Mouse (Mus musculus): ENCODE measurements around the gene Zbed5. TPM values are rescaled to one million over a fixed set of nuclear protein-coding genes. Genes with fewer than 3 reads are reported as not detected.
A peak's percentile ranks its signal among the peaks of the same experiment; 100 is the strongest.
"Not testable (repeated sequence)": the region's sequence is repeated elsewhere in the genome, so short reads cannot be mapped to it uniquely, and the experiment has no call there.

Gene Zbed5
- polyA plus RNA-seq, 1 experiment from 2014 or later = 3.7 TPM

DNA sequence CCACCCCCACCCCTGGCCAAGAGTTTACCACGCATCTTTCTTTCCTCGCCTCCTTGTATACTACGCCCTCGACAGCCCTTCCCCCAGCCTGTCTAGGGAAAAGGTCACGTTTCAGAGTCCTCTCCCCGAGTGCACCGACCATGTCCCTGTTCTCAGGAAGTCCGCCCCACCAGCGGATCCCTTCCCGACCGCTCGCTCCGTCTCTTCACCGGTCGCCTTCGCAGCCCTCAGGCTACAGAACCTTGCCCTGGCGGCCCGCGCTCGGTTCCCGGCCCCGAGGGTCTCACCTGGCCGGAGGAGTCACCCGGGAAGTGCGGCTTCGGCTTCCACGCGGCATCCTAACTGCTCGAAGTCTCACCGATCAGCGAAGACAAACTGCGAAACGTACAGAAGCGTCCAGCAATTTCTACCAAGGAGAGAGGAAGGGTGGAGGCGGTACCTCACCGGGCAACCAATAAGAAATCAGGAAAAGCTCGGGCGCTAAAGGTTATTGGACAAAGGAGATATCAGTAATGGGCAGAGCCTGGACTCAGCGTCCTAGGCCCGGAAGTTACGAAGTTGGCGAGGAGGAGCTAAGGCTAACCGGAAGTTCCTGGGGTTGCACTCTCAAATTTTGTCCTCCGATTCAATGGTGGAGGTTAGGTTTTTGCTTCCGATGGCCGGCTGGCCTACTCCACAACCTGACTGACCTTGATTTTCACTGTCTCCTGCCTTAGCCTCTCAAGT lies 8.4 kb upstream of the Zbed5 start, which contains the start of gene Chchd2:
Gene Chchd2 (minus strand): TSS at position 560 of the 726 bp plus-strand sequence.
- H3K4me1 ChIP-seq (ENCODE audit: control insufficient read depth, insufficient read depth, low read length) = peaks cover 9% of the 10 kb centered on the region; the same call in 1 of the 2 replicates
- H3K9me3 ChIP-seq (replicated peaks; ENCODE audit: control insufficient read depth, low read length) = no peaks in the 10 kb centered on the region
- under 1% methylated on average over 46 of the region's 46 CpGs for WGBS
- H3K9ac ChIP-seq (ENCODE audit: low read length) = peak within 1 kb of the TSS; percentile 87
- no peaks in the 10 kb centered on the region for H3K27me3 ChIP-seq (ENCODE audit: control insufficient read depth, insufficient read depth, low read length)
- H3K27ac ChIP-seq (ENCODE audit: low read length) = peak within 1 kb of the TSS; percentile 97
- peak; percentile 100 for ATAC-seq (ENCODE audit: insufficient read depth, low FRiP score)
- peak within 1 kb of the TSS; percentile 85 for H3K4me3 ChIP-seq (replicated peaks; ENCODE audit: low read length)
- peak within 1 kb of the TSS; percentile 92 for H3K4me2 ChIP-seq (ENCODE audit: low read depth, low read length)
- H3K36me3 ChIP-seq (ENCODE audit: control insufficient read depth, insufficient read depth, low read length) = peaks cover 9% of the 10 kb centered on the region; the same call in 1 of the 2 replicates

DNA sequence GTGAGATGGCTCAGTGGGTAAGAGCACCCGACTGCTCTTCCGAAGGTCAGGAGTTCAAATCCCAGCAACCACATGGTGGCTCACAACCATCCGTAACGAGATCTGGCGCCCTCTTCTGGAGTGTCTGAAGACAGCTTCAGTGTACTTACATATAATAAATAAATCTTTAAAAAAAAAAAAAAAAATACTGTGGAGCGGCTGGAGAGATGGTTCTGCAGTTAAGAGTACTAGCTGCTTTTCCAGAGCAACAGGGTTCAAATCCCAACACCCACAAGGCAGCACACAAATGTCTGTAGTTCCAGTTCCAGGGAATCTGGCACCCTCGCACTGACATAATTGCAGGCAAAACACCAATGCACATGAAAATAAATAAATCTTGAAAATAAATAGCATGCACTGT lies 5.1 kb upstream of the Zbed5 start:
- H3K9ac ChIP-seq (ENCODE audit: low read length); H3K4me2 ChIP-seq (ENCODE audit: low read depth, low read length); H3K9me3 ChIP-seq (replicated peaks; ENCODE audit: control insufficient read depth, low read length); ATAC-seq (ENCODE audit: insufficient read depth, low FRiP score); H3K36me3 ChIP-seq (ENCODE audit: control insufficient read depth, insufficient read depth, low read length); H3K27ac ChIP-seq (ENCODE audit: low read length); H3K27me3 ChIP-seq (ENCODE audit: control insufficient read depth, insufficient read depth, low read length); H3K4me3 ChIP-seq (replicated peaks; ENCODE audit: low read length): not testable (repeated sequence)
- H3K4me1 ChIP-seq (ENCODE audit: control insufficient read depth, insufficient read depth, low read length) = peaks cover 12% of the 10 kb centered on the region; the same call in 1 of the 2 replicates
- WGBS = 75% methylated on average over 4 of the region's 7 CpGs

GRCm38 (mm10) chr5:129898449-129898848 lies 2.9 kb downstream of the Zbed5 start, which contains the start of gene Phkg1:
Gene Phkg1, minus strand, starts transcription at chr5:129898549.
- Histone ChIP-seq H3K4me1 (ENCODE audit: control insufficient read depth, insufficient read depth, low read length) (0 out of 2 replicates have a peak, but pooled peaks cover 6% of the 10 kb centered on the region), H3K9me3 (replicated peaks; ENCODE audit: control insufficient read depth, low read length) (no peaks in the 10 kb centered on the region), H3K27ac (ENCODE audit: low read length) (no peak within 1 kb of the TSS), H3K36me3 (ENCODE audit: control insufficient read depth, insufficient read depth, low read length) (no peaks in the 10 kb centered on the region), H3K4me2 (ENCODE audit: low read depth, low read length) (no peak within 1 kb of the TSS), H3K4me3 (replicated peaks; ENCODE audit: low read length) (no peak within 1 kb of the TSS), H3K27me3 (ENCODE audit: control insufficient read depth, insufficient read depth, low read length) (no peaks in the 10 kb centered on the region), H3K9ac (ENCODE audit: low read length) (no peak within 1 kb of the TSS)
- WGBS = 95% methylated on average over 1 of the region's 1 CpGs
- ATAC-seq (ENCODE audit: insufficient read depth, low FRiP score) = no peak

DNA sequence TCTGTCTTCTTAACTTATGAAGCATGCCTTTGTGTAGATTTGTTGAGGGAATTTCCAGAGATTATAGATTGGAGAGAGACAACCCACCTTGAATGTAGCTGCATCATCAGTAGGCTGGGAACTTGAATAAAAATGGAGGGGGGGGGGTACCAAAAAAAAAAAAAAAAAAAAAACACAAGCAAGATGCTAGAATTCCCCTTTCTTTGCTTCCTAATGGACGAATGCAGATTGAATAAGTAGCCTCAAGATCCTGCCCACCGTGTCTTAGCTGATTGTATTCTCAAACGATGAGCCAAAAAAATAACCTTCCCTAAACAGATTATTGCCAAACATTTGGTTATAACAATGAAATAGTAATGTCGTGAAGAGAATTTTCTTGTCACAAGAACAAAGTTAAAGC lies 12.3 kb downstream of the Zbed5 start:
- Histone ChIP-seq H3K36me3 (ENCODE audit: control insufficient read depth, insufficient read depth, low read length) (no peaks in the 10 kb centered on the region), H3K9ac (ENCODE audit: low read length) (peak overlapping the region; percentile 87), H3K27ac (ENCODE audit: low read length) (no peak overlapping the region), H3K4me2 (ENCODE audit: low read depth, low read length) (peak overlapping the region; percentile 84), H3K4me3 (replicated peaks; ENCODE audit: low read length) (peak overlapping the region; percentile 75), H3K27me3 (ENCODE audit: control insufficient read depth, insufficient read depth, low read length) (no peaks in the 10 kb centered on the region), H3K4me1 (ENCODE audit: control insufficient read depth, insufficient read depth, low read length) (no peaks in the 10 kb centered on the region), H3K9me3 (replicated peaks; ENCODE audit: control insufficient read depth, low read length) (no peaks in the 10 kb centered on the region)
- ATAC-seq (ENCODE audit: insufficient read depth, low FRiP score) = no peak
- 26% methylated on average over 4 of the region's 4 CpGs for WGBS

DNA sequence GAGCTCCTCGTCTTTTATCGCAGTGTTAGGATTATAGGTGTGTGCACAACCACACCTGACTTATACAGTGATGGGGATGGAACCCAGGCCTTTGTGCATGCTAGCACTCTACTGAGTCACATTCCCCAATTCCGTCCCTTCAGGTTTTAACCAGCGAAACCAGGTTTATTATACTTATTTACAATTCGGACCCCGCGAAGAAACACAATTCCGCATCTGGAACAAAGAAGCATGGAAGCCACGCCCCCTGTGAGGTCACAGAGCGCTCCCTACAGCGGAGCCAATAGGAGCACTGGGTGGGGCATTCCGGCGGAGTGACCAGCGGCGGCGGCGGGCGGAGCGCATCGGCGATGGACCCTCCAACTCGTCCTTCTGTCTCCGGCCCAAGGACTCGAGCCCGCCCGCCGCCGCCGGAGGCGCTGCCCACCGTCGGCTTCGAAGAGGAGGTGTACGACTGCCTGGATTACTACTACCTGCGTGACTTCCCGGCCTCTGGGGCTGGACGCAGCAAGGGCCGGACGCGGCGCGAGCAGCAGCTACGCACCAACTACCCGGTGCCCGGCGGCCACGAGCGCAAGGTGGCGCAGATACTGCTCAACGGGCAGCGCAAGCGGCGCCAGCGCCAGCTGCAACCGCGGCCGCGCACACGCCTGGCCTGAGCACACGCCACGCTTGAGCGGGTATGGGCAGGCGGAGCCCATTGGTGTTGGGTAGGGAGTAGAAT lies 12.9 kb downstream of the Zbed5 start, which contains the start of gene Nupr1l:
Gene Nupr1l (plus strand): TSS at position 299 of the 724 bp plus-strand sequence.
- H3K27ac ChIP-seq (ENCODE audit: low read length) = peak within 1 kb of the TSS; percentile 87
- peak within 1 kb of the TSS; percentile 84 for H3K4me2 ChIP-seq (ENCODE audit: low read depth, low read length)
- H3K4me3 ChIP-seq (replicated peaks; ENCODE audit: low read length) = peak within 1 kb of the TSS; percentile 75
- H3K36me3 ChIP-seq (ENCODE audit: control insufficient read depth, insufficient read depth, low read length) = no peaks in the 10 kb centered on the region
- ATAC-seq (ENCODE audit: insufficient read depth, low FRiP score) = peak; percentile 98
- under 1% methylated on average over 63 of the region's 63 CpGs for WGBS
- no peaks in the 10 kb centered on the region for H3K27me3 ChIP-seq (ENCODE audit: control insufficient read depth, insufficient read depth, low read length)
- peak within 1 kb of the TSS; percentile 87 for H3K9ac ChIP-seq (ENCODE audit: low read length)
- no peaks in the 10 kb centered on the region for H3K9me3 ChIP-seq (replicated peaks; ENCODE audit: control insufficient read depth, low read length)
- H3K4me1 ChIP-seq (ENCODE audit: control insufficient read depth, insufficient read depth, low read length) = no peaks in the 10 kb centered on the region

- Histone ChIP-seq H3K9ac (ENCODE audit: low read length) (peak overlapping the region; percentile 87), H3K27ac (ENCODE audit: low read length) (no peak overlapping the region), H3K36me3 (ENCODE audit: control insufficient read depth, insufficient read depth, low read length) (no peaks in the 10 kb centered on the region), H3K4me1 (ENCODE audit: control insufficient read depth, insufficient read depth, low read length) (no peaks in the 10 kb centered on the region), H3K4me2 (ENCODE audit: low read depth, low read length) (peak overlapping the region; percentile 84), H3K9me3 (replicated peaks; ENCODE audit: control insufficient read depth, low read length) (no peaks in the 10 kb centered on the region), H3K4me3 (replicated peaks; ENCODE audit: low read length) (peak overlapping the region; percentile 75), H3K27me3 (ENCODE audit: control insufficient read depth, insufficient read depth, low read length) (no peaks in the 10 kb centered on the region)
- no peak for ATAC-seq (ENCODE audit: insufficient read depth, low FRiP score)
- WGBS = 66% methylated on average over 9 of the region's 9 CpGs
Observed at GRCm38 (mm10) chr5:129909147-129909546, 13.6 kb downstream of the Zbed5 start.

- Histone ChIP-seq H3K9me3 (replicated peaks; ENCODE audit: control insufficient read depth, low read length) (no peaks in the 10 kb centered on the region), H3K36me3 (ENCODE audit: control insufficient read depth, insufficient read depth, low read length) (no peaks in the 10 kb centered on the region), H3K4me2 (ENCODE audit: low read depth, low read length) (no peak overlapping the region), H3K4me3 (replicated peaks; ENCODE audit: low read length) (no peak overlapping the region), H3K27me3 (ENCODE audit: control insufficient read depth, insufficient read depth, low read length) (no peaks in the 10 kb centered on the region), H3K4me1 (ENCODE audit: control insufficient read depth, insufficient read depth, low read length) (no peaks in the 10 kb centered on the region), H3K27ac (ENCODE audit: low read length) (no peak overlapping the region), H3K9ac (ENCODE audit: low read length) (no peak overlapping the region)
- ATAC-seq (ENCODE audit: insufficient read depth, low FRiP score) = no peak
- 77% methylated on average over 7 of the region's 7 CpGs for WGBS
Observed at GRCm38 (mm10) chr5:129909591-129909990, 14.1 kb downstream of the Zbed5 start.

GRCm38 (mm10) chr5:129914024-129914423 lies 18.5 kb downstream of the Zbed5 start:
- no peak for ATAC-seq (ENCODE audit: insufficient read depth, low FRiP score)
- H3K9me3 ChIP-seq (replicated peaks; ENCODE audit: control insufficient read depth, low read length) = no peaks in the 10 kb centered on the region
- no peaks in the 10 kb centered on the region for H3K27me3 ChIP-seq (ENCODE audit: control insufficient read depth, insufficient read depth, low read length)
- H3K27ac ChIP-seq (ENCODE audit: low read length) = no peak overlapping the region
- H3K9ac ChIP-seq (ENCODE audit: low read length) = no peak overlapping the region
- H3K4me1 ChIP-seq (ENCODE audit: control insufficient read depth, insufficient read depth, low read length) = no peaks in the 10 kb centered on the region
- WGBS = 45% methylated on average over 2 of the region's 2 CpGs
- no peaks in the 10 kb centered on the region for H3K36me3 ChIP-seq (ENCODE audit: control insufficient read depth, insufficient read depth, low read length)
- no peak overlapping the region for H3K4me3 ChIP-seq (replicated peaks; ENCODE audit: low read length)
- H3K4me2 ChIP-seq (ENCODE audit: low read depth, low read length) = no peak overlapping the region

- H3K4me2 ChIP-seq (ENCODE audit: low read depth, low read length); H3K9ac ChIP-seq (ENCODE audit: low read length); H3K4me3 ChIP-seq (replicated peaks; ENCODE audit: low read length); H3K4me1 ChIP-seq (ENCODE audit: control insufficient read depth, insufficient read depth, low read length); ATAC-seq (ENCODE audit: insufficient read depth, low FRiP score); H3K27me3 ChIP-seq (ENCODE audit: control insufficient read depth, insufficient read depth, low read length); H3K27ac ChIP-seq (ENCODE audit: low read length); H3K9me3 ChIP-seq (replicated peaks; ENCODE audit: control insufficient read depth, low read length); H3K36me3 ChIP-seq (ENCODE audit: control insufficient read depth, insufficient read depth, low read length): not testable (repeated sequence)
- WGBS = 80% methylated on average over 11 of the region's 11 CpGs
Observed at GRCm38 (mm10) chr5:129915491-129915890, 20.0 kb downstream of the Zbed5 start.
